Mouse (Mus musculus) forebrain, embryonic 16.5 days (tissue): ENCODE data around the gene Mat2a. TPM values are rescaled to one million over a fixed set of nuclear protein-coding genes. Genes with fewer than 3 reads are reported as not detected.
"Not testable (repeated sequence)": the region's sequence is repeated elsewhere in the genome, so short reads cannot be mapped to it uniquely, and the experiment has no call there.

ENCODE experiments used
- ATAC-seq: fragments of 200-750 bp; cut with Nextera tagmentation; 2 replicates; pipeline ENCODE4 v1.8.0; 2017; ENCODE audit warnings: mild to moderate bottlenecking, moderate library complexity
- H3K27ac ChIP-seq: fragments of 300-500 bp; sonication (generic); 2 replicates; pipeline ENCODE4 v1.5.1; 2014; ENCODE audit warnings: low read length, control low read depth
- H3K27me3 ChIP-seq: fragments of 300-500 bp; sonication (generic); replicated peaks from 2 replicates; pipeline ENCODE4 v1.6.1; 2014; ENCODE audit warnings: low read length; ENCODE audit not compliant: control insufficient read depth, insufficient read depth
- H3K36me3 ChIP-seq: fragments of 300-500 bp; sonication (generic); 2 replicates; pipeline ENCODE4 v1.6.1; 2014; ENCODE audit not compliant: control insufficient read depth, insufficient read depth
- H3K4me1 ChIP-seq: fragments of 300-500 bp; sonication (generic); replicated peaks from 2 replicates; pipeline ENCODE4 v1.6.1; 2014; ENCODE audit warnings: low read length; ENCODE audit not compliant: control insufficient read depth, insufficient read depth
- H3K4me2 ChIP-seq: fragments of 300-500 bp; sonication (generic); 2 replicates; pipeline ENCODE4 v1.6.1; 2014; ENCODE audit warnings: mild to moderate bottlenecking, low read length, control low read depth
- H3K4me3 ChIP-seq: fragments of 300-500 bp; sonication (generic); replicated peaks from 2 replicates; pipeline ENCODE4 v1.5.1; 2014; ENCODE audit warnings: mild to moderate bottlenecking, low read length, control low read depth
- H3K9ac ChIP-seq: fragments of 300-500 bp; sonication (generic); replicated peaks from 2 replicates; pipeline ENCODE4 v1.6.1; 2014; ENCODE audit warnings: low read depth, low read length, control low read depth
- H3K9me3 ChIP-seq: fragments of 300-500 bp; sonication (generic); 2 replicates; pipeline ENCODE4 v1.6.1; 2016; ENCODE audit warnings: low read length; ENCODE audit not compliant: control insufficient read depth
- WGBS: fragments of 180-500 bp; shearing (Covaris S2); extraction: QIAGEN DNeasy Blood & Tissue Kit; methylation state at CpG from one replicate; pipeline ENCODE4 v1.1.7; 2014; 5-methylcytosine and 5-hydroxymethylcytosine counted together
- polyA plus RNA-seq: library from polyadenylated mRNA; unstranded; fragments of >200 nt; fragmentation: Nextera tagmentation; extraction: Ambion mirVana; gene quantifications from 2 replicates; pipeline ENCODE4 v1.2.1, GENCODE M21; 2015

Gene Mat2a
- polyA plus RNA-seq, 1 experiment from 2014 or later, result 399 TPM

DNA sequence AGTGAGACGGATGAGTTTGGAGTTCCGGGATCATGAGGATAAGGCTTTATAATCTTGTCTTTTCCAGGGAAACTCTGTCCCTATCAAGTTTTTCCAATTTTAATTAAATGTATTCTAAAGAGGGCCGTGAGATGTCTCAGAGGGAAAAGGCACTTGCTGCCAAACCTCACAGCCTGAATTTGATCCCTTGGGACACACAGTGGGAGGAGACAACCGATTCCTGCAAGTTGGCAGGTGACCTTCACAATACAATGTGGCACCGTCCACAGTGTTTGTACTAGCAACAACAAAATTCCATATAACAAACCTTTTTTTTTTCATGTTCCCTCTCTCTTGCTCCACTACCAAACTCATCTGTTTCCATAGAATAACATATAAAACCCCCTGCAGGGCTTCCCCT, 19.6 kb upstream of the Mat2a start:
- Histone ChIP-seq H3K4me1 (peaks cover 3% of the 10 kb centered on the region), H3K27me3 (no peaks in the 10 kb centered on the region), H3K27ac (no peak overlapping the region), H3K9ac (no peak overlapping the region), H3K4me3 (no peak overlapping the region), H3K36me3 (no peaks in the 10 kb centered on the region), H3K4me2 (no peak overlapping the region), H3K9me3 (no peaks in the 10 kb centered on the region)
- 67% methylated on average over 5 of the region's 5 CpGs for WGBS
- ATAC-seq, result no peak

DNA sequence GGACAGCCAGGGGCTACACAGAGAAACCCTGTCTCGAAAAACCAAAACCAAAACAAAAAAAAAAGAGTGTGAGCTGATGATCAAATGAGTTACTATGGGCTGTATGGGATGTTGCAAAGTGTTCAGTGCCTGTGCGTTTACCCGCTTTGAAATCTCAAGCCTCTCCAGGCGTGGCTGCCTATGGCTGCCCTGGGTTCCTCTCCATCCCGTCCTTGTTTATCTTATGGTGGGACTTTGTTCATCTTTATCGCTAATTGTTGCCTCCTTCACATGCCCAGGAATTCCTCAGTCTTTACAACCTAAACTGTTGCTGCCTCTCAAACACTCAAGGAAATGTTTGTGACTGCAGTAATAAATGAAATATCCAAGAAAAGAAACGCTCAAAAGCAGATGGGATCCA, 19.1 kb upstream of the Mat2a start:
- no peak overlapping the region for H3K4me2 ChIP-seq
- no peak overlapping the region for H3K27ac ChIP-seq
- H3K27me3 ChIP-seq, result no peaks in the 10 kb centered on the region
- peaks cover 3% of the 10 kb centered on the region for H3K4me1 ChIP-seq
- no peak for ATAC-seq
- no peak overlapping the region for H3K9ac ChIP-seq
- 84% methylated on average over 7 of the region's 7 CpGs for WGBS
- H3K9me3 ChIP-seq, result no peaks in the 10 kb centered on the region
- H3K4me3 ChIP-seq, result no peak overlapping the region
- no peaks in the 10 kb centered on the region for H3K36me3 ChIP-seq

DNA sequence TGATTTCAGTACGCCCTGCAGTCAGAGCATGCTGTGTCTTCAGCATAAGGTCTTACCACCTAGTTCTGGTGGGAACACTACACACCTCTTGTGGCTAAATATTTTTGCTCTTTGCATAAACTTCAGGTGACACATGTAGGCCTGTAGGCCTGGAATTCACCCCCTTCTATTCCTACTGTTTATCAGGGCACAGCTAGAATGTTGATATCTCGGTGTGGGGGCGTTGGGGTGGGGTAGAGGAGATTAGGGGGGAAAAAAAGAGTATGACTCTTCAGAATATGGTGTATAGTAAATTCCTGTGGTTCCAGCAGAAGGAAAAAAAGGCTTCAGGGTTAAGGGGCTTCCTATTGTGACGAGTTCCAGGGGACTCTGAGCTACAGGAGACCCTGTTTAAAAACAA, 17.2 kb upstream of the Mat2a start:
- Histone ChIP-seq H3K4me1 (peaks cover 3% of the 10 kb centered on the region), H3K9me3 (no peaks in the 10 kb centered on the region), H3K9ac (no peak overlapping the region), H3K36me3 (no peaks in the 10 kb centered on the region), H3K4me3 (no peak overlapping the region), H3K27ac (no peak overlapping the region), H3K4me2 (no peak overlapping the region), H3K27me3 (no peaks in the 10 kb centered on the region)
- WGBS, result 92% methylated on average over 4 of the region's 4 CpGs
- no peak for ATAC-seq

DNA sequence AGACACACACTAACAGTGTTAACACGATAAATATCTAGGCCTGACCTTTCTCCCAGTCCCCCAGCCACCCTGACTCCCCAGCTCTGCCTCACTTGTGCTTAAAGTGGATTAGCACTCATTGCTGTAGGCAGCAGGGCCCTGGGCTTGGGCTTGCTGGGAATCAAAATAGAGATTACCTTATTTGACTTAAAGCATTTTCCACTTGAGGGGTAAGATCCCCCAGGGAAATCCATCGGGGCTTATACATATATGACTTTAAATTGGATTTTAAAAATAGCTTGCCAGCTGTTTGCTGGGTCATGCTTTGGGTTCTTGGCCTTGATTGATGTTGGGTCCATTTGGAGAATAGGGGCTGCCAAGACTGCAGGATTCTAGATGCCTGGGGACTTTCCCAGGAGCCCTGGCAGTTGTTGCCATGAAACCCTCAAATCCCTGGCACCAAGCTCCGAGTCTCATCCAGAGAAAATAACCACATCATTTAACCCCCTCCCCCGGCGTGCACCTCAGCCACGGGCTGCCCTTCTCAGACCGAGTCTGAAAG, 15.5 kb upstream of the Mat2a start:
- ATAC-seq, result no peak
- H3K27ac ChIP-seq, result no peak overlapping the region

DNA sequence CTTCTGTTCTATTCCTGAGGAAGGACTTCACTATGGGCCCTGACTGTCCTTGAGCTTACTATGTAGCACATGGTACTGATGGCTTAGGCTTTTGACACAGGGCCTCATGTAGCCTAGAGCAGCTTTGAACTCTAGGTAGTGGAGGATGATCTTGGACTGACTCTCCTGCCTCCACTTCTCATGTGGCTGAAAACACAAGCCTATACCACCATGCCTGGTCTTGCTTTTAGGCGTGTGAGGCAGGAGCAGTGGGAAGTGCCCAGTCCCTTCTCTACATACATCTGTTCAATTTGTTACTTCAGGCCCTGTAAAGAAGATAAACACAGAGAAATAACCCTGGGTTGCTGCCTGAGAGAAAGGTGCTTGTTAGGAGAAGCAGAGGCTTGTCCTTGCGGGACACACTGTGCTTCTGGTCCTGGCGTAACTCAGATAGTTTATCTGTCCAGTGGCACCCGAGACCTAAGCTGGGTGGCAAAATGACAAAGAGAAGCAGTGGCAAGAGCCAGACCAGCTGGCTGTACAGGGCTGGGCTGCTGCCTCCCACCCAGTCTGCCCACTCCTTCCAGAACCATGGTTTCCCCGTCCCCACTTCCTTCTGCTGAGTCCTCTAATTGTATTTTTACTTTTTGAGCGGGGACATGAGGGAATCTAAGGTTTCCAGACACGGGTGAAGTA, 14.9 kb upstream of the Mat2a start:
- no peaks in the 10 kb centered on the region for H3K27me3 ChIP-seq
- H3K4me1 ChIP-seq, result peaks cover 3% of the 10 kb centered on the region
- no peaks in the 10 kb centered on the region for H3K36me3 ChIP-seq
- no peak overlapping the region for H3K9ac ChIP-seq
- no peak overlapping the region for H3K27ac ChIP-seq
- 75% methylated on average over 7 of the region's 7 CpGs for WGBS
- H3K9me3 ChIP-seq, result no peaks in the 10 kb centered on the region
- H3K4me3 ChIP-seq, result no peak overlapping the region
- H3K4me2 ChIP-seq, result no peak overlapping the region
- no peak for ATAC-seq

More for the DNA sequence above, 15.5 kb upstream of the Mat2a start:
- H3K9me3 ChIP-seq, result no peaks in the 10 kb centered on the region
- peaks cover 3% of the 10 kb centered on the region for H3K4me1 ChIP-seq
- H3K4me2 ChIP-seq, result no peak overlapping the region
- H3K36me3 ChIP-seq, result no peaks in the 10 kb centered on the region
- WGBS, result 54% methylated on average over 7 of the region's 7 CpGs
- H3K27me3 ChIP-seq, result no peaks in the 10 kb centered on the region
- no peak overlapping the region for H3K9ac ChIP-seq
- no peak overlapping the region for H3K4me3 ChIP-seq

DNA sequence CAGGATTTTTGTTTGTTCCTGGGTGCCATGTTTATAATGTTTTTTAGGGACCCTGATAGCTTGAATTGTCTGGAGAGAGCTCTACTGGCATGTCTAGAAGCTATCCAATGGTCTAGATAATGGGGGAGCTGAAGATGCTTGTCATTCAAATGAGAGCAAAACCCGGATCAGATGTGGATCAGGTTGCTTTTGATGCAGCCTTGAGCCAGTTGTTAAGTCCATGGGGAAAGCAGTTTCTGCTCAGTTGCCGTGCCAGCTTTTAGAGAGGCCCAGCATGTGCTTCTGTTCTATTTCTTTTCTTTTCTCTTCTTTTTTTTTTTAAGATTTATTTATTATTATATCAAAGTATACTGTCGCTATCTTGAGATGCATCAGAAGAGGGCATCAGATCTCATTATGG, 14.2 kb upstream of the Mat2a start:
- no peak for ATAC-seq

DNA sequence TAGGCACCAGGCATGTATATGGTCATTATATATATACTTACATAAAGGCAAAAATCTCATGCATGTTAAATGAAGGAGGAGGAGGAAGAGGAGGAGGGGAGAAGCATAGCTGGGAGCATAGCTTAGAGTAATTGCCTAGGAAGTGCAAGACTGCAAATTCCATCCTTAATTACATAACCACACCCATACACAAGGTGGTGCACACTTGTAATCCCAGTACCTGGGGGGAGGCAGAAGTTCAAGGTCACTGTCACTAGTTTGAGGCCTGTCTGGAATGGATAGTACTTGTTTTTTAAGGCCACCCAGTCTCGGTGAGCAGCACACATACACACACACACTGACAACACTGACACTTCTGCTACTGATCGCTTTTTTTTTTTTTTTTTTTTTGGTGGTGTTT, 13.0 kb upstream of the Mat2a start:
- no peak overlapping the region for H3K4me2 ChIP-seq
- H3K27me3 ChIP-seq, result no peaks in the 10 kb centered on the region
- H3K27ac ChIP-seq, result no peak overlapping the region
- peaks cover 3% of the 10 kb centered on the region for H3K4me1 ChIP-seq
- WGBS, result 94% methylated on average over 2 of the region's 2 CpGs
- no peaks in the 10 kb centered on the region for H3K36me3 ChIP-seq
- no peaks in the 10 kb centered on the region for H3K9me3 ChIP-seq
- ATAC-seq, result no peak
- H3K9ac ChIP-seq, result no peak overlapping the region
- H3K4me3 ChIP-seq, result no peak overlapping the region

More for the DNA sequence above, 14.2 kb upstream of the Mat2a start:
- H3K27me3 ChIP-seq, result no peaks in the 10 kb centered on the region
- 59% methylated on average over 3 of the region's 3 CpGs for WGBS
- H3K9ac ChIP-seq, result no peak overlapping the region
- H3K4me2 ChIP-seq, result no peak overlapping the region
- H3K27ac ChIP-seq, result no peak overlapping the region
- H3K4me1 ChIP-seq, result peaks cover 3% of the 10 kb centered on the region
- H3K36me3 ChIP-seq, result no peaks in the 10 kb centered on the region
- H3K9me3 ChIP-seq, result no peaks in the 10 kb centered on the region
- no peak overlapping the region for H3K4me3 ChIP-seq

DNA sequence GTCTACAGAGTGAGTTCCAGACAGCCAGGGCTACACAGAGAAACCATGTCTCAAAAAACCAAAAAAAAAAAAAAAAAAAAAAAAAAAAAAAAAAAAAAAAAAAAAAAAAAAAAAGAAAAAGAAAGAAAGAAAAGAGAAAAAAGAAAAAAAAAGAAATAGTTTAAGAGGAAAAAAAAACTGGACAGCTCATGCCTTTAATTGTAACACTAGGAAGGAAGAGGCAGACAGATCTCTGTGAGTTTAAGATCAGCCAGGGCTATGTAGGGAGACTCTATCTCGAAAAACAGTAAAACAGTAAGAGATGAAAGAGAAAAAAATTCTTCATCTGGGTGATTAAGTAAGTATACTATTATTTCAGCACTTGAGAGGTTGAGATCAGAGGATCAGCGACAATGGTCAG, 12.4 kb upstream of the Mat2a start:
- not testable (repeated sequence) for H3K4me1 ChIP-seq, ATAC-seq, H3K4me3 ChIP-seq, H3K27me3 ChIP-seq, H3K4me2 ChIP-seq, H3K9me3 ChIP-seq, H3K27ac ChIP-seq, H3K9ac ChIP-seq, H3K36me3 ChIP-seq
- WGBS, result 74% methylated on average over 2 of the region's 2 CpGs

DNA sequence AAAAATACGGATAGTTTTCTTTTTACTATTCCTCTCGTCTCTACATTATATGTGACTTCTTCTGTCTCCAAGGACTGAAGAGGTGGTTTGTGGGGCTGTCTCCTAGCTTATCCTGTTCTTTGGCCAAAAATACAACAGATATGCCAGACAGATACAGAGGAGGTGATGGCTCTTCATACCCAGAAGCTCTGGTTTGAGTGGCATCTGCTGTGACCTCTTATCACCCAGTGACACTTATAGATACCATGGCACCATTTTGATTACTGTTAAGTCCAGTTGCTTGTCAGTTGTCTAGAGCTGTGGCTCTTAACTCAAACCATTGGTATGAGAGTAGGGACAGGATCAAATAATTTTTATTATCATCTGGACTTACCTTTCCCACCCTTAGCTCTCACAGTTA, 8.1 kb upstream of the Mat2a start:
- H3K36me3 ChIP-seq, result no peaks in the 10 kb centered on the region
- no peak for ATAC-seq
- no peaks in the 10 kb centered on the region for H3K27me3 ChIP-seq
- 86% methylated on average over 2 of the region's 2 CpGs for WGBS
- no peak overlapping the region for H3K4me2 ChIP-seq
- H3K9ac ChIP-seq, result no peak overlapping the region
- H3K4me1 ChIP-seq, result no peaks in the 10 kb centered on the region
- H3K9me3 ChIP-seq, result no peaks in the 10 kb centered on the region
- H3K27ac ChIP-seq, result no peak overlapping the region
- no peak overlapping the region for H3K4me3 ChIP-seq

DNA sequence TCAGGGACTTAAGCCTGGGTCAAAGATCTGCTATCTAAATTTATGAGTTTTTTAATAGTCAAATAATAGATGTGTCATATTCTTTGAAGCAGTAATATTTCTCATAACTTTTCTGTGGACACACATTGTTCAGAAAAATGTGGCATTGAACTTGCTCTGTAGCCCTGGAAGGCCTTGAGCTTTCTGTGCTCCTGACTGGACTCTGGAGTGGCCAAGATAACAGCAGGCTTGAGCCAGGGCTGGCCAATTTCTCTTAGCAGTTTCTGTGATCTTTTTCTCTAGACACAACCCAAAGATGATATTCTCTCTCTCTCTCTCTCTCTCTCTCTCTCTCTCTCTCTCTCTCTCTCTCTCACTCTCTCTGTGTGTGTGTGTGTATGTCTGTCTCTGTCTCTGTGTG, 5.7 kb upstream of the Mat2a start:
- Histone ChIP-seq H3K9ac (no peak overlapping the region), H3K4me1 (peaks cover 15% of the 10 kb centered on the region), H3K9me3 (no peaks in the 10 kb centered on the region), H3K4me2 (no peak overlapping the region), H3K27ac (no peak overlapping the region), H3K4me3 (no peak overlapping the region), H3K27me3 (no peaks in the 10 kb centered on the region), H3K36me3 (no peaks in the 10 kb centered on the region)
- no peak for ATAC-seq
